Mouse (Mus musculus): ENCODE results near the gene Vmp1. TPM values are rescaled to one million over a fixed set of nuclear protein-coding genes. Genes with fewer than 3 reads are reported as not detected.

Gene Vmp1
- polyA plus RNA-seq, 1 experiment from 2014 or later = 93.5 TPM

- Histone ChIP-seq H3K27ac (no peak overlapping the region), H3K4me2 (replicated peaks) (no peak overlapping the region), H3K9me3 (no peaks in the 10 kb centered on the region), H3K4me3 (replicated peaks) (no peak overlapping the region), H3K27me3 (no peaks in the 10 kb centered on the region), H3K4me1 (replicated peaks) (peaks cover 7% of the 10 kb centered on the region; the same call in 1 of the 2 replicates), H3K36me3 (peaks cover 10% of the 10 kb centered on the region; the same call in 1 of the 2 replicates), H3K9ac (replicated peaks) (no peak overlapping the region)
- ATAC-seq = no peak
- 91% methylated on average over 4 of the region's 4 CpGs for WGBS
Observed at GRCm38 (mm10) chr11:86626714-86627113, 56.9 kb downstream of the Vmp1 start.

- no peak overlapping the region for H3K27ac ChIP-seq
- no peaks in the 10 kb centered on the region for H3K27me3 ChIP-seq
- no peak for ATAC-seq
- no peak overlapping the region for H3K4me2 ChIP-seq (replicated peaks)
- peaks cover 7% of the 10 kb centered on the region; the same call in 1 of the 2 replicates for H3K4me1 ChIP-seq (replicated peaks)
- no peak overlapping the region for H3K4me3 ChIP-seq (replicated peaks)
- H3K9ac ChIP-seq (replicated peaks) = no peak overlapping the region
- H3K9me3 ChIP-seq = no peaks in the 10 kb centered on the region
- H3K36me3 ChIP-seq = 0 out of 2 replicates have a peak, but pooled peaks cover 6% of the 10 kb centered on the region
- 76% methylated on average over 5 of the region's 5 CpGs for WGBS
Observed at GRCm38 (mm10) chr11:86624237-86624941, 59.2 kb downstream of the Vmp1 start.

DNA sequence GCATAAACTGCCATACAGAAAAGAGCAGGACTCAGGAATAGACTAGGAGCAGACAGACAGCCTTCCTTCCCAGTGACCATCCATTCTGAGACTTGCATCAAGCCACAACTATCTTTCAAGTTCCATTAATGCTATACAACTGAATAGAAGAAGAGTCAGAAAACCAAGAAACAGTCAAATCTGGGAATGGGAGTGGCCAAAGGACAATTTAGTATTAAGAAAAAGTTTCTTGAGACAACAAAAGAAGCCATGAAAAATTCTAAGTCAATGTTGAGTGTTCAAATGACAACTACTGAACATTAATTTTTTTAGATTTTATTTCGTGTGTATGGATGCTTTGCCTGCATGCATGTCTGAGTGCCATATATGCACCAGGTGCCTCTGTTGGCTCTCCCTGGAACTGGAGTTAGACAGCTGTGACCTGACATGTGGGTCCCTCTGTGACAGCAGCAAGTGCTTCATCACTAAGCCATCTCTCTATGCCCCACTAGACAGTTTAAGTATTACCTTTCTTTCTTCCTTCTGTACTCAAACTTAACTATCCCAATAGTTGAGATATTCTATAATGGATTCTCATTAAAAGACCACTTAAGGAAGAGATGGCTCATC is 60.1 kb downstream of the Vmp1 start:
- no peak for ATAC-seq
- no peak overlapping the region for H3K4me3 ChIP-seq (replicated peaks)
- no peak overlapping the region for H3K9ac ChIP-seq (replicated peaks)
- WGBS = 93% methylated on average over 1 of the region's 1 CpGs
- no peak overlapping the region for H3K27ac ChIP-seq
- H3K4me2 ChIP-seq (replicated peaks) = no peak overlapping the region
- H3K36me3 ChIP-seq = 0 out of 2 replicates have a peak, but pooled peaks cover 4% of the 10 kb centered on the region
- H3K27me3 ChIP-seq = no peaks in the 10 kb centered on the region
- H3K9me3 ChIP-seq = no peaks in the 10 kb centered on the region
- H3K4me1 ChIP-seq (replicated peaks) = peaks cover 7% of the 10 kb centered on the region; the same call in 1 of the 2 replicates

DNA sequence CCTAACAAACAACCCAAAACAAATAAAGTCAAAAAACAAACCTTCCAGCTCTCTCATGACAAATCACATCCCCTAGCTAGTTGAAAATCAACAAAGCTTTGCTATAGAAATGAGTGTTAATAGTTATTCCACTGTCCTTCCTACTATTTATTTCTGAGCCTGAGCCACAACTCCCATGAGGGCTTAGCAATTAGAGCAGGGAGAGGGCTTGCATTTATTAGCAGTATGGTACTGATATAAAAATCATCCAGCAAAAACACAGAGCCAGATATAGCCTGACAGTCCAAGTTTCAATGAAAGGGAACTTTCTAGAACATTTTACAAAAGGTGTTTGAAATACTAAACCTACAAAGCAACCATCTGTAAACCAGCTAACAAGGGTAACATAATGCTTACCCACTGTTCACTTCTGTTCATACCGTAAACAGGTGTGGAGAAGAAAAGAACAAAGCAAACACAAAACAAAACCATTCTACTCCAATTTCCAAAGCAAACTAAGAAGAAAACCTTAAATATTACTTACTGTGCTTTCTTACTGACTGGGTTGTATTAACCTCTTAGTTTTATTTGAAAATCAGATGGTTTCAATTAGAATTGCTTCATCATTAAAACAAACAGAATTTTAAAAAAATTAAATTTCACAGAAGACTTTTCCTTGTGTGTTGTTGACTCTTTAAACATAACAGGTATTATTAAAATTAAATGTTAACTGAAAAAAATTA is 61.3 kb downstream of the Vmp1 start:
- H3K9ac ChIP-seq (replicated peaks) = no peak overlapping the region
- no peaks in the 10 kb centered on the region for H3K36me3 ChIP-seq
- no peaks in the 10 kb centered on the region for H3K27me3 ChIP-seq
- no peak overlapping the region for H3K4me3 ChIP-seq (replicated peaks)
- H3K9me3 ChIP-seq = no peaks in the 10 kb centered on the region
- no peak overlapping the region for H3K27ac ChIP-seq
- 72% methylated on average over 1 of the region's 1 CpGs for WGBS
- ATAC-seq = no peak
- H3K4me1 ChIP-seq (replicated peaks) = peaks cover 7% of the 10 kb centered on the region; the same call in 1 of the 2 replicates
- no peak overlapping the region for H3K4me2 ChIP-seq (replicated peaks)

GRCm38 (mm10) chr11:86621139-86621538 is 62.5 kb downstream of the Vmp1 start:
- no peak for ATAC-seq
- Histone ChIP-seq H3K4me2 (replicated peaks) (no peak overlapping the region), H3K4me1 (replicated peaks) (peaks cover 7% of the 10 kb centered on the region; the same call in 1 of the 2 replicates), H3K27ac (no peak overlapping the region), H3K27me3 (no peaks in the 10 kb centered on the region), H3K9ac (replicated peaks) (no peak overlapping the region), H3K36me3 (no peaks in the 10 kb centered on the region), H3K4me3 (replicated peaks) (no peak overlapping the region), H3K9me3 (no peaks in the 10 kb centered on the region)
- 96% methylated on average over 13 of the region's 13 CpGs for WGBS

DNA sequence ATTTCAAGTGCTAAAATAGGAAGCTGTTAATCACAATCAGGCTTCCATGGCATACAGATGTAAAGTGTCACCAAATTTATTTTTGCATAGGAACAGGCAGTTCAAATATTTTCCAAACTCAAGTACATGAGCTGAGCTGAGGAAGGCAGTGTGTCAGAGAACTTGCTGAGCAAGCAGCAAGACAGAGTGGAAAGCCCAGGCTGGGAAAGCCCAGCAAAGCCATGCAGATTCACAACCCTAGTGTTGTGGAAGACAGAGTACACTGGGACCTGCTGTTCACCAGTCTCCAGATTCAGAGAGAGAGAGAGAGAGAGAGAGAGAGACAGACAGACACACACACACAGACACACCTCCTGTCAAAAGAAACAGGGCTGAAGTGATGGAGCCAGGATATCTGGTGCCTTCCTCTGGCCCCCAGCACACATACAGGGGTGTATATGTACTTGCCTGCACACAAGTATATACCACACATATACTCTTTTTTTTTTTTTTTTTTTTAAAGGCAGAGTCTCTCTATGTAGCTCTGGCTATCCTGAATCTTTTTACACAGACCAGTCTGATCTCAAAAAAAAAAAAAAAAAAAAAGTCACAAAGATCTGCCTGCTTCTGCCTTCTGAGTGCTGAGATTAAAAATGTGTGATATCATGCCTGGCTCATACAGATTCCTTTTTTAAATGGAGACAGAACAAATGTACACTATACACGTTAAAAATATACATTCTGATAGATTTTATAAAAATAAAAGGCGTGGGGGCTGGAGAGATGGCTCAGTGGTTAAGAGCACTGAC is 64.9 kb downstream of the Vmp1 start:
- Histone ChIP-seq H3K36me3 (no peaks in the 10 kb centered on the region), H3K4me3 (replicated peaks) (no peak overlapping the region)
- WGBS = 92% methylated on average over 2 of the region's 2 CpGs

DNA sequence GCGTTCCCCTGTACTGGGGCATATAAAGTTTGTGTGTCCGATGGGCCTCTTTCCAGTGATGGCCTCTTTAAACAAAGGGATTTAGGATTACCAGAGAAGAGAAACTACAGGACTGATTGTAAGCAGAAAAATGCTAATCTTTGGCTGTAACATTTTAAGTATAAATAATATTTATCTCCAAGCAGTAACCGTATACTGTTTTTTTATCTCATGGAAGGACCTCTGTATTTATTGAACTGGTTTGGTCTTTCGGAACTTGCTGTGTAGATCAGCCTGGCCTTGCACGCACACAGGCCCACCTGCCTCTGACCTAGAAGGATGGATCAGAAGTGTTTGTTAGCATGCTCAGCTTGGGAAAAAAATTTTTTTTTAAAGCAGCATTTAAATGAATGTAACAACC is 69.0 kb downstream of the Vmp1 start:
- no peaks in the 10 kb centered on the region for H3K9me3 ChIP-seq
- no peak for ATAC-seq
- H3K27me3 ChIP-seq = no peaks in the 10 kb centered on the region
- no peak overlapping the region for H3K4me3 ChIP-seq (replicated peaks)
- H3K4me1 ChIP-seq (replicated peaks) = no peaks in the 10 kb centered on the region
- WGBS = 86% methylated on average over 5 of the region's 5 CpGs
- peaks cover 8% of the 10 kb centered on the region for H3K36me3 ChIP-seq
- no peak overlapping the region for H3K9ac ChIP-seq (replicated peaks)
- H3K27ac ChIP-seq = no peak overlapping the region
- no peak overlapping the region for H3K4me2 ChIP-seq (replicated peaks)

More for the DNA sequence above, 64.9 kb downstream of the Vmp1 start:
- no peak overlapping the region for H3K27ac ChIP-seq
- no peak overlapping the region for H3K9ac ChIP-seq (replicated peaks)
- H3K4me2 ChIP-seq (replicated peaks) = no peak overlapping the region
- no peak for ATAC-seq
- H3K9me3 ChIP-seq = no peaks in the 10 kb centered on the region
- H3K27me3 ChIP-seq = no peaks in the 10 kb centered on the region
- peaks cover 7% of the 10 kb centered on the region; the same call in 1 of the 2 replicates for H3K4me1 ChIP-seq (replicated peaks)

GRCm38 (mm10) chr11:86614056-86614530 is 69.5 kb downstream of the Vmp1 start:
- no peak overlapping the region for H3K27ac ChIP-seq
- 81% methylated on average over 2 of the region's 2 CpGs for WGBS
- no peak overlapping the region for H3K4me2 ChIP-seq (replicated peaks)
- peaks cover 8% of the 10 kb centered on the region for H3K36me3 ChIP-seq
- no peak for ATAC-seq
- H3K4me3 ChIP-seq (replicated peaks) = no peak overlapping the region
- H3K9me3 ChIP-seq = no peaks in the 10 kb centered on the region
- no peak overlapping the region for H3K9ac ChIP-seq (replicated peaks)
- H3K4me1 ChIP-seq (replicated peaks) = no peaks in the 10 kb centered on the region
- H3K27me3 ChIP-seq = no peaks in the 10 kb centered on the region

DNA sequence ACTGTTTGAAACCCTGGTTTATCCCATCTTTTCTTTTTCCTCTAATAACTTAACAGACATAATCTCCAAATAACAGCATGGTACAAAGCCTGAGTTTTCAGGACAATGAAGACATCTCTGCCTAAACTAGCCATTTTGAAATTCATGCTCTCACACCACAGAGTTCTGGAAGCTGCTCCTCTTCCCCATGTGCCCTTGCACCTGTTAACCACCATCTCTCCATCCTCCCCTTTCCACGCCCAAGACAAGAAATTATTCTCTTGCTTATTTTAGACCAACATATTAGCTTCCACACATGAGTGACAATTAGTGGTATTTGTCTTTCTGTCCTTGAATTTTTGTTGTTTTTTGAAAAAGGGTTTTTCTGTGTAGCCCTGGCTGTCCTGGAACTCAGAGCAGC is 71.6 kb downstream of the Vmp1 start:
- H3K27ac ChIP-seq = no peak overlapping the region
- H3K27me3 ChIP-seq = no peaks in the 10 kb centered on the region
- no peaks in the 10 kb centered on the region for H3K4me1 ChIP-seq (replicated peaks)
- no peak overlapping the region for H3K4me3 ChIP-seq (replicated peaks)
- H3K4me2 ChIP-seq (replicated peaks) = no peak overlapping the region
- no peaks in the 10 kb centered on the region for H3K9me3 ChIP-seq
- 98% methylated on average over 1 of the region's 1 CpGs for WGBS
- H3K9ac ChIP-seq (replicated peaks) = no peak overlapping the region
- no peak for ATAC-seq
- H3K36me3 ChIP-seq = peaks cover 12% of the 10 kb centered on the region

GRCm38 (mm10) chr11:86610239-86610638 is 73.4 kb downstream of the Vmp1 start:
- H3K4me3 ChIP-seq (replicated peaks) = no peak overlapping the region
- no peak overlapping the region for H3K9ac ChIP-seq (replicated peaks)
- peaks cover 23% of the 10 kb centered on the region for H3K36me3 ChIP-seq
- H3K27ac ChIP-seq = no peak overlapping the region
- H3K9me3 ChIP-seq = no peaks in the 10 kb centered on the region
- no peak for ATAC-seq
- 96% methylated on average over 3 of the region's 3 CpGs for WGBS
- no peaks in the 10 kb centered on the region for H3K27me3 ChIP-seq
- no peaks in the 10 kb centered on the region for H3K4me1 ChIP-seq (replicated peaks)
- no peak overlapping the region for H3K4me2 ChIP-seq (replicated peaks)

GRCm38 (mm10) chr11:86607808-86608350 is 75.8 kb downstream of the Vmp1 start:
- ATAC-seq = no peak
- no peaks in the 10 kb centered on the region for H3K27me3 ChIP-seq
- no peak overlapping the region for H3K9ac ChIP-seq (replicated peaks)
- H3K27ac ChIP-seq = no peak overlapping the region
- H3K36me3 ChIP-seq = peaks cover 29% of the 10 kb centered on the region
- H3K4me1 ChIP-seq (replicated peaks) = no peaks in the 10 kb centered on the region
- no peaks in the 10 kb centered on the region for H3K9me3 ChIP-seq
- H3K4me3 ChIP-seq (replicated peaks) = no peak overlapping the region
- 90% methylated on average over 2 of the region's 2 CpGs for WGBS
- H3K4me2 ChIP-seq (replicated peaks) = no peak overlapping the region

Measured in midbrain, embryonic 13.5 days (tissue).